Mouse (Mus musculus) liver, embryonic 14.5 days (tissue): ENCODE measurements around the gene Arhgap9. TPM values are rescaled to one million over a fixed set of nuclear protein-coding genes. Genes with fewer than 3 reads are reported as not detected.

Experiments used
- ATAC-seq: fragments of 200-750 bp; cut with Nextera tagmentation; 2 replicates; pipeline ENCODE4 v1.8.0; 2017; ENCODE audit warnings: moderate number of reproducible peaks, mild to moderate bottlenecking, moderate library complexity; ENCODE audit not compliant: insufficient read depth
- DNase-seq, 3 experiments: peaks; one replicate each; pipeline ENCODE4 v3.0.0-alpha.2; 2012 to 2013; ENCODE audit warnings: low read depth in 3 of 3, low spot score in 3 of 3
- H3K27ac ChIP-seq: fragments of 300-500 bp; sonication (generic); 2 replicates; pipeline ENCODE4 v1.5.1; 2014; ENCODE audit warnings: moderate library complexity, mild to moderate bottlenecking, control low read depth, inconsistent platforms
- H3K27me3 ChIP-seq: fragments of 300-500 bp; sonication (generic); 2 replicates; pipeline ENCODE4 v1.6.1; 2014; ENCODE audit warnings: mild to moderate bottlenecking, low read length, moderate library complexity; ENCODE audit not compliant: control insufficient read depth, insufficient read depth
- H3K36me3 ChIP-seq: fragments of 300-500 bp; sonication (generic); replicated peaks from 2 replicates; pipeline ENCODE4 v1.6.1; 2014; ENCODE audit warnings: low read depth; ENCODE audit not compliant: control insufficient read depth, insufficient read depth
- H3K4me1 ChIP-seq, 2 experiments: fragments of 200-500 bp in 1 of 2; fragments of 300-500 bp in 1 of 2; sonication (generic) in 1 of 2; replicated peaks; 2 replicates each; pipeline ENCODE4 v1.6.1; 2012 to 2014; ENCODE audit warnings: antibody characterized with exemption in 1 of 2, inconsistent platforms in 1 of 2, low read length in 1 of 2; ENCODE audit not compliant: control insufficient read depth in 2 of 2, insufficient read depth in 2 of 2
- H3K4me2 ChIP-seq: fragments of 300-500 bp; sonication (generic); 2 replicates; pipeline ENCODE4 v1.6.1; 2014; ENCODE audit warnings: low read depth, mild to moderate bottlenecking, control low read depth, moderate library complexity
- H3K4me3 ChIP-seq, 2 experiments: fragments of 200-500 bp in 1 of 2; fragments of 300-500 bp in 1 of 2; sonication (generic) in 1 of 2; 2 replicates each; pipeline ENCODE4 v1.5.1; 2012 to 2014; ENCODE audit warnings: low read depth in 2 of 2, low read length in 2 of 2, mild to moderate bottlenecking in 2 of 2, control low read depth in 1 of 2, inconsistent platforms in 1 of 2, moderate library complexity in 1 of 2; ENCODE audit not compliant: insufficient read depth in 1 of 2
- H3K9ac ChIP-seq: fragments of 300-500 bp; sonication (generic); replicated peaks from 2 replicates; pipeline ENCODE4 v1.6.1; 2014; ENCODE audit warnings: mild to moderate bottlenecking, control low read depth, moderate library complexity
- H3K9me3 ChIP-seq: fragments of 300-500 bp; sonication (generic); 2 replicates; pipeline ENCODE4 v1.6.1; 2016; ENCODE audit warnings: low read length, mixed read lengths; ENCODE audit not compliant: control insufficient read depth
- CTCF ChIP-seq: IDR thresholded peaks from 2 replicates; pipeline ENCODE4 v1.5.1; 2016; ENCODE audit warnings: antibody characterized with exemption, low read depth, control low read depth
- EP300 ChIP-seq: IDR thresholded peaks from 2 replicates; pipeline ENCODE4 v1.6.1; 2016; ENCODE audit warnings: antibody characterized with exemption, low read depth
- WGBS: fragments of 180-500 bp; shearing (Covaris S2); extraction: QIAGEN DNeasy Blood & Tissue Kit; methylation state at CpG from one replicate; pipeline ENCODE4 v1.1.7; 2014; ENCODE audit not compliant: insufficient replicate concordance; 5-methylcytosine and 5-hydroxymethylcytosine counted together
- polyA plus RNA-seq, 2 experiments: library from polyadenylated mRNA; depleted of rRNA in 1 of 2; stranded (reverse) in 1 of 2; unstranded in 1 of 2; fragments of >200 nt; fragmentation: Nextera tagmentation in 1 of 2; extraction: Ambion mirVana in 1 of 2; gene quantifications; 2 replicates each; pipeline versions ENCODE4 v1.2.1 to v1.2.3; 2012 to 2014

The Arhgap9 gene
- polyA plus RNA-seq, 2 experiments: 8.8 to 12.4 TPM

DNA sequence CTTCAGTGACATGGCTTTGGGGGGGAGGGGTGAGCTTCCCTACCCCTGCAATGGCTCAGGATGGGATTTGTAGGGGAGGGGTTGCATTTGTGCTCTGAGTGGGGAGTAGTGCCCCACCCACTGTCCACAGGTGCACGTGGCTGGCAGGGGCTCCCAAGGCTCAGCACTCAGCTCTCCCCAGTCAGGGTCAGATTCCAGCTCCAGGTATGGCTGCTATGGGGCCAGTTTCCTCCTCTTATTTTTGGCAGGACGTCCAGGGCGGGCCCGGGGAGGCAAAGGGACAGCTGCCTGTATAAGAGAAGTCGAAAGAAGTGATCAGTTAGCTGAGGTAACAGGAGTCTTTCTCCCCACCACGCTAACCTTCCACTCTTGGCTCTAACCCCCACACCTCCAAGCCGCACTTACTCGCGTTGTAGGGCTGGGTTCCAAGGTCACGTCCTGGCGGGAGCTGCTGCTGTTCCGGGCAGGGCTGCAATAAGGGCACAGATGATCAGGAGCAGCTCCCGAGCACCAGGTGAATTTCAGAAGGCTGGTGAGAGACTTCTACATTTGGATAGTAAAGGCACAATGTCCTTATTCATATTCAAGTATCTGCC lies 39.0 kb upstream of the Arhgap9 start:
- Histone ChIP-seq H3K4me3 (no peak overlapping the region), H3K9me3 (no peaks in the 10 kb centered on the region; the same call in 1 of the 2 replicates), H3K27ac (no peak overlapping the region), H3K4me1 (peaks cover 0 to 11% of the 10 kb centered on the region in 2 experiments; a peak in 2 of 4 replicates), H3K4me2 (no peak overlapping the region), H3K36me3 (peaks cover 70% of the 10 kb centered on the region), H3K9ac (no peak overlapping the region), H3K27me3 (no peaks in the 10 kb centered on the region)
- ATAC-seq (no peak), DNase-seq (no peak)
- TF ChIP-seq CTCF (no peak), EP300 (no peak)
- WGBS: 76% methylated on average over 13 of the region's 13 CpGs

DNA sequence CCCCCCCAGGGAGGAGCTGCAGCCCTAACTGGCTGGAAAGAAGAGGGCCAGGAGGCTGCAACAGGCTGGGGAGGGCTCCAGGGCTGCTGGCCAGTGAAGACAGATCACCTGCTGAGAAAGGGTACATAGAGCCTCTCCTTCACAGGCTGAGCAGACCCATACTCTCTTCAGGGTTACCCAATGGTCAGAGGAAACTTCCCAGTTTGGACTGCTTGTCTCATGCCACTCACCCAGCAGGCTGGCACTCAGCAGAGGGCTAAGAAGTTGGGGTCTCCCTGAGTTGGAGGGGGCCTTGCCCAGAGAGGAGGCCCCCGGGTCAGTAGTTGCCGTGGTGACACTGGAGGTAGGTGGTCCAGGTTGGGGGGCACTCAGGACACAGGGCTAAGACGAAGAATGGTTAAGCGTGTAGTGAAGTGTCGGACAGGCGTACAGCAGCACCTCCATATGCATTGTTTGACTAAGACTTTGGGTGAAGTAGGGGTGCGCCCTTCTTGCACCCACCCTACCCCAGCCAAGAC lies 37.6 kb upstream of the Arhgap9 start:
- peaks cover 0 to 13% of the 10 kb centered on the region in 2 experiments; a peak in 2 of 4 replicates for H3K4me1 ChIP-seq
- DNase-seq (no peak), ATAC-seq (no peak)
- H3K27me3 ChIP-seq: no peaks in the 10 kb centered on the region
- H3K9ac ChIP-seq: no peak overlapping the region
- H3K9me3 ChIP-seq: no peaks in the 10 kb centered on the region; the same call in 1 of the 2 replicates
- no peak for TF ChIP-seq CTCF
- TF ChIP-seq EP300: no peak
- no peak overlapping the region for H3K4me3 ChIP-seq
- 94% methylated on average over 7 of the region's 7 CpGs for WGBS
- H3K36me3 ChIP-seq: peaks cover 64% of the 10 kb centered on the region
- no peak overlapping the region for H3K4me2 ChIP-seq
- H3K27ac ChIP-seq: no peak overlapping the region

DNA sequence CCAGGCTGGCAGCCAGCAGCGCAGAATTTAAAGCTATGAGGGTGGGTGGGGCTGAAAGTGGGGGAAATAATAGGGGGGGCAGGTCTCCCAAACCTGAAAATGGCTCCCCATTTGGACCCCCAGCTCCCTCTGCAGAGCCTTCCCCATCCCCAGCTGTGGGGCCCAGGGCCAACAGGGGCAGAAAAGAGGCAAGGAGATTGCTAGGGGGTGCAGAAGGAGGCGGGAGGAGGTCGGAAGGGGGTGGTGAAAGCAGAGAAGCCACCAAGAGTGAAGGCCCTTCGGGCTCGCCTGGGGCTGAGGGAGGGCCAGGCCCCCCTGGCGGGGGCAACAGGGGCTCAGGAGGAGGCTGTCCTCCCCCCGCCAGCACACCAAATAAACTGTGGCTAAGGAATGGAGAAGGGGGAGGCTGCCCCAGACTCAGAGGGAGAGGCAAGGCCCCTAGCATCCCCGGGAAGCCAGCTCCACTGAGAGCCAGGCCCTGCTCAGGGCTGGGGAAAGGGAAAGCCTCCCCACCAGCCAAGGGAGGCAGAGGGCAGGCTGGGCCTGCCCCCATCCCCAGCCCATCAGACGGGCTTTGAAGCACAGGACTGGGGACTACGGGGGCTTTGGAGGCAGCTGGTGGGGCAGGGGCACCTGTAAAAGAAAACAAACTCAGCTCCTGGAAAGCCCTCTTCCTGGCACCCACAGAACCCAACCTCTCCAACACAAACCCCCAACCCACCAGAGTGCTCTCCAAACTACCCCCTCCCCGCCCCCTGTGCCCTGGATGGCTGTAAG lies 36.9 kb upstream of the Arhgap9 start:
- Histone ChIP-seq H3K9me3 (no peaks in the 10 kb centered on the region; the same call in 1 of the 2 replicates), H3K4me3 (no peak overlapping the region), H3K9ac (no peak overlapping the region), H3K27ac (no peak overlapping the region), H3K27me3 (no peaks in the 10 kb centered on the region), H3K36me3 (peaks cover 59% of the 10 kb centered on the region), H3K4me2 (no peak overlapping the region), H3K4me1 (peaks cover 0 to 20% of the 10 kb centered on the region in 2 experiments; a peak in 3 of 4 replicates)
- ATAC-seq: no peak
- 84% methylated on average over 11 of the region's 11 CpGs for WGBS
- no peak for TF ChIP-seq EP300
- no peak for TF ChIP-seq CTCF
- no peak for DNase-seq

DNA sequence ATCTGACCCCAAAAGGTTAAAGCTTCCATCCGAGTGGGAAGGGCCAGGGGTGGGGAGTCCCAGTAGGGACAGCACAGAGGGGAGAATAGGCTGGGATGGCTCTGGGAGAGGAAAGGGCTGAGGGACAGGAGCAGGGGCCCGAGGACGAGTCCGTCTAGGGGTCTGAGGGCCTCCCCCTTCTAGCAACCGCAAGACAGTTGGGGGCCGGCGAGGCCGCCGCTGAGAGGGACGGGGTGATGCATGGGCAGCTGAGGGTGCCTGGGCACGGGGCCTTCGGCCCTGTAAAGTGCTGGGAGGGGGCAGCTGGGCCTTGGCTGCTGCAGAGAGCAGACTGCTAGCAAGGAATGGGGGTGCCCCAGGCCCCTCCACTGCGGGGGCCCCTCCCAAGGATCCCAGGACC lies 36.1 kb upstream of the Arhgap9 start:
- ATAC-seq (no peak), DNase-seq (no peak)
- H3K4me3 ChIP-seq: no peak overlapping the region
- peaks cover 54% of the 10 kb centered on the region for H3K36me3 ChIP-seq
- H3K27ac ChIP-seq: no peak overlapping the region
- no peaks in the 10 kb centered on the region for H3K27me3 ChIP-seq
- H3K9me3 ChIP-seq: no peaks in the 10 kb centered on the region
- 85% methylated on average over 13 of the region's 13 CpGs for WGBS
- no peak overlapping the region for H3K4me2 ChIP-seq
- peaks cover 0 to 21% of the 10 kb centered on the region in 2 experiments; a peak in 3 of 4 replicates for H3K4me1 ChIP-seq
- no peak overlapping the region for H3K9ac ChIP-seq
- TF ChIP-seq CTCF (no peak), EP300 (no peak)

DNA sequence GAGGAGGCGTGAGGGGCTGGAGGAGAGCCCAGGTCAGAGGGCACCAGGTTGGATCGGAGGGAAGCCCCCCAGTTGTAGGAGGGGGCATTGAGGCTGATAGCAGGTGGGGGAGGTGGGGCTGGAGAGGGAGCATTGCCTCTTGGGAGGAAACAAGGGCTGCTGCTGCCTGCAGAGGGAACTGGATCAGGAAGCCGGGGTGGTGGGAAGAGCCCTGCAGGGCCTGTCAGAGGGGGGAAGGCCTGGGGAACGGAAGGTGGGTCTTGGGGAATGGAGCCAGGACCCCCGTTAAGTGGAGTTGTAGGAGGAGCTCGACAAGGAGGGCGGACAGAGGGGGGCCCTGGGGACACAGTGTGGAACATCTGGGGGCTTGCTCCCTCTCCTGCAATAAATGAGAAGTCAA lies 35.6 kb upstream of the Arhgap9 start:
- peaks cover 0 to 21% of the 10 kb centered on the region in 2 experiments; a peak in 3 of 4 replicates for H3K4me1 ChIP-seq
- no peaks in the 10 kb centered on the region for H3K27me3 ChIP-seq
- ATAC-seq (no peak), DNase-seq (no peak)
- H3K4me3 ChIP-seq: no peak overlapping the region
- no peak overlapping the region for H3K27ac ChIP-seq
- no peak overlapping the region; the same call in 1 of the 2 replicates for H3K4me2 ChIP-seq
- H3K9ac ChIP-seq: no peak overlapping the region
- TF ChIP-seq EP300 (no peak), CTCF (no peak)
- WGBS: 75% methylated on average over 7 of the region's 7 CpGs
- no peaks in the 10 kb centered on the region for H3K9me3 ChIP-seq
- peaks cover 48% of the 10 kb centered on the region for H3K36me3 ChIP-seq
